Mouse (Mus musculus) CH12.LX (cell line): ENCODE results near the gene Lrrc30. TPM values are rescaled to one million over a fixed set of nuclear protein-coding genes. Genes with fewer than 3 reads are reported as not detected.

Source experiments
- DNase-seq: peaks from one replicate; pipeline ENCODE4 v3.0.0-alpha.2; 2013; ENCODE audit errors: extremely low read depth
- H3K27ac ChIP-seq: 2 replicates; pipeline ENCODE4 v1.5.1; 2012; ENCODE audit warnings: low read depth, mild to moderate bottlenecking, control low read depth, moderate library complexity; ENCODE audit not compliant: insufficient read depth
- H3K27me3 ChIP-seq: replicated peaks from 2 replicates; pipeline ENCODE3; 2012; ENCODE audit warnings: inconsistent platforms
- H3K36me3 ChIP-seq, 2 experiments: replicated peaks in 1 of 2; 2 replicates each; pipeline versions ENCODE3 to v1.6.1; 2012; ENCODE audit warnings: inconsistent platforms in 1 of 2, low read length in 1 of 2, mild to moderate bottlenecking in 1 of 2, mixed read lengths in 1 of 2, moderate library complexity in 1 of 2; ENCODE audit not compliant: control insufficient read depth in 1 of 2, insufficient read depth in 1 of 2
- H3K4me1 ChIP-seq, 2 experiments: 2 replicates each; pipeline ENCODE4 v1.6.1; 2012; ENCODE audit warnings: inconsistent platforms in 1 of 2, moderate library complexity in 1 of 2; ENCODE audit not compliant: insufficient read depth in 2 of 2, control insufficient read depth in 1 of 2
- H3K4me2 ChIP-seq: 2 replicates; pipeline ENCODE4 v1.6.1; 2012; ENCODE audit warnings: low read depth, mild to moderate bottlenecking, control low read depth; ENCODE audit not compliant: poor library complexity, insufficient read depth, severe bottlenecking
- H3K4me3 ChIP-seq, 3 experiments: fragments of 150-350 bp in 1 of 3; sonication (generic) in 1 of 3; replicated peaks in 1 of 3; 2 replicates each; pipeline versions ENCODE3 to v1.5.1; 2011 to 2012; ENCODE audit warnings: low read depth in 2 of 3, low read length in 2 of 3, mild to moderate bottlenecking in 2 of 3, moderate library complexity in 2 of 3, control low read depth in 1 of 3, improper control_type of control experiment in 1 of 3, inconsistent platforms in 1 of 3, mixed read lengths in 1 of 3; ENCODE audit not compliant: poor library complexity in 1 of 3
- H3K79me2 ChIP-seq: replicated peaks from 2 replicates; pipeline ENCODE4 v1.6.1; 2012; ENCODE audit warnings: mild to moderate bottlenecking, moderate library complexity; ENCODE audit not compliant: control insufficient read depth, poor library complexity, insufficient read depth, severe bottlenecking; ENCODE audit errors: extremely low read depth
- H3K9ac ChIP-seq: 2 replicates; pipeline ENCODE4 v1.6.1; 2012; ENCODE audit warnings: low read depth, mild to moderate bottlenecking, control low read depth, moderate library complexity; ENCODE audit not compliant: insufficient read depth
- H3K9me3 ChIP-seq: replicated peaks from 2 replicates; pipeline ENCODE3; 2012; ENCODE audit warnings: low read length, inconsistent platforms, mixed read lengths
- CHD1 ChIP-seq: IDR thresholded peaks from 2 replicates; pipeline ENCODE4 v1.6.1; 2012; ENCODE audit warnings: low read depth, low read length, improper control_type of control experiment, inconsistent platforms
- CHD2 ChIP-seq: IDR thresholded peaks from 2 replicates; pipeline ENCODE4 v1.6.1; 2011; ENCODE audit warnings: low read length, improper control_type of control experiment
- CTCF ChIP-seq, 2 experiments: IDR thresholded peaks in 1 of 2; conservative IDR thresholded peaks in 1 of 2; 2 replicates each; pipeline ENCODE4 v1.5.1; 2011 to 2012; ENCODE audit warnings: low read depth in 2 of 2, low read length in 2 of 2, improper control_type of control experiment in 1 of 2, inconsistent platforms in 1 of 2, mild to moderate bottlenecking in 1 of 2, moderate library complexity in 1 of 2
- EP300 ChIP-seq: IDR thresholded peaks from 2 replicates; pipeline ENCODE4 v1.6.1; 2011; ENCODE audit warnings: low read length, improper control_type of control experiment
- ETS1 ChIP-seq: conservative IDR thresholded peaks from 2 replicates; pipeline ENCODE4 v1.6.1; 2012; ENCODE audit warnings: low read depth, mild to moderate bottlenecking, inconsistent platforms, low read length, improper control_type of control experiment, moderate library complexity
- GABPA ChIP-seq: IDR thresholded peaks from 2 replicates; pipeline ENCODE4 v1.6.1; 2012; ENCODE audit warnings: low read depth, low read length, improper control_type of control experiment, inconsistent platforms; ENCODE audit not compliant: insufficient replicate concordance
- HCFC1 ChIP-seq: IDR thresholded peaks from 2 replicates; pipeline ENCODE4 v1.6.1; 2012; ENCODE audit warnings: low read depth, mild to moderate bottlenecking, inconsistent platforms, low read length, improper control_type of control experiment
- IRF4 ChIP-seq: IDR thresholded peaks from 2 replicates; pipeline ENCODE4 v1.6.1; 2014; ENCODE audit warnings: low read depth, mild to moderate bottlenecking, inconsistent platforms, low read length, improper control_type of control experiment
- JUND ChIP-seq: conservative IDR thresholded peaks from 2 replicates; pipeline ENCODE4 v1.6.1; 2011; ENCODE audit warnings: low read depth, low read length, improper control_type of control experiment
- KAT2A ChIP-seq: IDR thresholded peaks from 2 replicates; pipeline ENCODE4 v1.6.1; 2012; ENCODE audit warnings: low read length, improper control_type of control experiment, inconsistent platforms; ENCODE audit not compliant: insufficient replicate concordance
- MAFK ChIP-seq: IDR thresholded peaks from 2 replicates; pipeline ENCODE4 v1.6.1; 2011; ENCODE audit warnings: low read length, improper control_type of control experiment; ENCODE audit not compliant: insufficient replicate concordance
- MYC ChIP-seq: IDR thresholded peaks from 2 replicates; pipeline ENCODE4 v1.6.1; 2011; ENCODE audit warnings: low read depth, mild to moderate bottlenecking, improper control_type of control experiment, low read length
- NELFE ChIP-seq: IDR thresholded peaks from 2 replicates; pipeline ENCODE4 v1.6.1; 2011; ENCODE audit warnings: low read depth, low read length, improper control_type of control experiment
- NRF1 ChIP-seq: IDR thresholded peaks from 2 replicates; pipeline ENCODE4 v1.6.1; 2014; ENCODE audit warnings: low read depth, mild to moderate bottlenecking, inconsistent platforms, low read length, improper control_type of control experiment, moderate library complexity
- PAX5 ChIP-seq: IDR thresholded peaks from 2 replicates; pipeline ENCODE4 v1.6.1; 2012; ENCODE audit warnings: low read length, inconsistent platforms, mixed read lengths
- SIN3A ChIP-seq: IDR thresholded peaks from 2 replicates; pipeline ENCODE4 v1.6.1; 2012; ENCODE audit warnings: low read length, improper control_type of control experiment, inconsistent platforms
- SMC3 ChIP-seq: IDR thresholded peaks from 2 replicates; pipeline ENCODE4 v1.6.1; 2011; ENCODE audit warnings: low read depth, low read length, improper control_type of control experiment
- UBTF ChIP-seq: IDR thresholded peaks from 2 replicates; pipeline ENCODE4 v1.6.1; 2012; ENCODE audit warnings: low read depth, mild to moderate bottlenecking, inconsistent platforms, low read length, improper control_type of control experiment, moderate library complexity
- ZC3H11A ChIP-seq: IDR thresholded peaks from 2 replicates; pipeline ENCODE4 v1.6.1; 2012; ENCODE audit warnings: low read depth, mild to moderate bottlenecking, inconsistent platforms, low read length, improper control_type of control experiment
- ZKSCAN1 ChIP-seq: IDR thresholded peaks from 2 replicates; pipeline ENCODE4 v1.6.1; 2012; ENCODE audit warnings: low read depth, inconsistent platforms, low read length, improper control_type of control experiment, borderline replicate concordance
- ZNF384 ChIP-seq: IDR thresholded peaks from 2 replicates; pipeline ENCODE4 v1.6.1; 2012; ENCODE audit warnings: low read depth, low read length, improper control_type of control experiment, inconsistent platforms
- dilution Hi-C: fragments of 300-500 bp; cut with MboI; formaldehyde crosslinking; loops from 2 replicates; pipeline ENCODE4 v1.14.3; 2020; ENCODE audit warnings: low sequenced_read_pairs; ENCODE audit not compliant: extremely low pct_unique_long_range_greater_than_20kb, extremely low pct_ligation_motif_present
- in situ Hi-C: fragments of 300-500 bp; cut with MboI; formaldehyde crosslinking; loops from 3 replicates; pipeline ENCODE4 v1.14.3; 2019; ENCODE audit warnings: low sequenced_read_pairs, low pct_ligation_motif_present, low pct_unique_long_range_greater_than_20kb, mixed read lengths
- polyA plus RNA-seq: library from polyadenylated mRNA; unstranded; fragments of >175 nt; gene quantifications from 2 replicates; pipeline ENCODE4 v1.2.1, GENCODE M21; 2012; ENCODE audit warnings: low read depth; ENCODE audit not compliant: insufficient read length
- total RNA-seq, 2 experiments: library from RNA; depleted of rRNA; stranded (reverse); fragments of 300-350 nt in 1 of 2; fragments of >200 nt in 1 of 2; gene quantifications; 2 replicates each; pipeline ENCODE4 v1.2.3; 2012 to 2014

Gene Lrrc30
- total and polyA plus RNA-seq, 3 experiments, result not detected

- Histone ChIP-seq H3K4me1 (no peaks in the 10 kb centered on the region), H3K79me2 (no peaks in the 10 kb centered on the region), H3K4me2 (no peak overlapping the region), H3K27ac (no peak overlapping the region), H3K9ac (no peak overlapping the region)
- in situ Hi-C loops (no loop called here), dilution Hi-C loops (no loop called here)
- TF ChIP-seq GABPA, result no peak
- no peak for TF ChIP-seq ETS1
- TF ChIP-seq NELFE, result no peak
- TF ChIP-seq ZNF384, result no peak
- no peak for TF ChIP-seq NRF1
- no peak for TF ChIP-seq IRF4
- no peak for TF ChIP-seq HCFC1
- no peak for TF ChIP-seq UBTF
- TF ChIP-seq MYC, result no peak
- TF ChIP-seq JUND, result no peak
- no peak for TF ChIP-seq ZC3H11A
- TF ChIP-seq CHD2, result no peak
- TF ChIP-seq SMC3, result no peak
- no peak for TF ChIP-seq CHD1
- TF ChIP-seq SIN3A, result no peak
- TF ChIP-seq PAX5, result no peak
- no peak for TF ChIP-seq KAT2A
- TF ChIP-seq MAFK, result no peak
- TF ChIP-seq CTCF (conservative IDR thresholded peaks at IDR 0.05 in 1 of 2, IDR thresholded peaks at IDR 0.05 in 1 of 2; ENCODE audit: low read depth in 2 of 2, low read length in 2 of 2), result no peak
- no peak for TF ChIP-seq EP300
- TF ChIP-seq, all 38 proteins: peak for 0
- H3K27me3 ChIP-seq, result no peaks in the 10 kb centered on the region
- H3K4me3 ChIP-seq, result no peak overlapping the region
- DNase-seq, result no peak
- peaks cover 84% of the 10 kb centered on the region for H3K9me3 ChIP-seq
- no peaks in the 10 kb centered on the region for H3K36me3 ChIP-seq
Measured at GRCm38 (mm10) chr17:67614381-67614780, 18.1 kb downstream of the Lrrc30 start.

GRCm38 (mm10) chr17:67612576-67612975 is 19.9 kb downstream of the Lrrc30 start:
- dilution Hi-C loops, result no loop called here
- Histone ChIP-seq H3K79me2 (no peaks in the 10 kb centered on the region), H3K27me3 (no peaks in the 10 kb centered on the region), H3K9ac (no peak overlapping the region), H3K4me1 (no peaks in the 10 kb centered on the region), H3K36me3 (no peaks in the 10 kb centered on the region), H3K9me3 (peaks cover 87% of the 10 kb centered on the region), H3K4me2 (no peak overlapping the region), H3K4me3 (no peak overlapping the region), H3K27ac (no peak overlapping the region)
- TF ChIP-seq IRF4 (no peak), ZKSCAN1 (no peak), JUND (no peak), GABPA (no peak), CHD2 (no peak)
- DNase-seq, result no peak
- in situ Hi-C loops, result no loop called here
